Mouse (Mus musculus): ENCODE results near the gene Itgb8. TPM values are rescaled to one million over a fixed set of nuclear protein-coding genes. Genes with fewer than 3 reads are reported as not detected.

Itgb8 gene
- total RNA-seq, 2 experiments from 2014 or later: 35.8 to 37.6 TPM

- DNase-seq (ENCODE audit: low spot score in 2 of 2): no peak
Observed at GRCm38 (mm10) chr12:119147753-119148152, 90.8 kb downstream of the Itgb8 start.

GRCm38 (mm10) chr12:119146031-119146430 is 92.6 kb downstream of the Itgb8 start:
- no peak for DNase-seq (ENCODE audit: low spot score in 2 of 2)

GRCm38 (mm10) chr12:119137946-119138345 is 100.7 kb downstream of the Itgb8 start:
- no peak for DNase-seq (ENCODE audit: low spot score in 2 of 2)

GRCm38 (mm10) chr12:119113522-119114135 is 125.0 kb downstream of the Itgb8 start:
- no peak for DNase-seq (ENCODE audit: low spot score in 2 of 2)

GRCm38 (mm10) chr12:119110091-119110490 is 128.5 kb downstream of the Itgb8 start:
- no peak for DNase-seq (ENCODE audit: low spot score in 2 of 2)

Other genes starting within 250 kb of the Itgb8 start
- gene Macc1, start 75.5 kb upstream of the Itgb8 start, total RNA-seq (2021): under 1 TPM in 1 of 2 experiments, not detected in 1; 0.09 TPM

Measured in left cerebral cortex, adult 18-20 months (tissue).